Mouse (Mus musculus) fibroblast of lung, adult 2 months (primary cell): ENCODE results near the gene Apbb1.
A peak's percentile ranks its signal among the peaks of the same experiment; 100 is the strongest.

Experiments used
- DNase-seq: peaks from one replicate; pipeline ENCODE4 v3.0.0-alpha.2; 2011; ENCODE audit warnings: low read depth

Gene Apbb1

GRCm38 (mm10) chr7:105570756-105571155 lies 10.7 kb downstream of the Apbb1 start:
- no peak for DNase-seq

- DNase-seq: no peak
Observed at GRCm38 (mm10) chr7:105569512-105570496, 11.6 kb downstream of the Apbb1 start.

GRCm38 (mm10) chr7:105568988-105569471 lies 12.4 kb downstream of the Apbb1 start:
- DNase-seq: no peak

- no peak for DNase-seq
Observed at GRCm38 (mm10) chr7:105568583-105568982, 12.9 kb downstream of the Apbb1 start.

GRCm38 (mm10) chr7:105565071-105565836 lies 16.2 kb downstream of the Apbb1 start:
- DNase-seq: no peak

GRCm38 (mm10) chr7:105563367-105563766 lies 18.1 kb downstream of the Apbb1 start:
- no peak for DNase-seq

GRCm38 (mm10) chr7:105562317-105562716 lies 19.1 kb downstream of the Apbb1 start:
- no peak for DNase-seq

- no peak for DNase-seq
Observed at GRCm38 (mm10) chr7:105559016-105559415, 22.4 kb downstream of the Apbb1 start.

GRCm38 (mm10) chr7:105557671-105558070 lies 23.8 kb downstream of the Apbb1 start:
- DNase-seq: no peak

GRCm38 (mm10) chr7:105556406-105556805 lies 25.0 kb downstream of the Apbb1 start:
- no peak for DNase-seq

- no peak for DNase-seq
Observed at GRCm38 (mm10) chr7:105555571-105555970, 25.9 kb downstream of the Apbb1 start.

GRCm38 (mm10) chr7:105554212-105554942 lies 27.1 kb downstream of the Apbb1 start, which contains the start of gene Smpd1:
TSS of gene Smpd1 (plus strand) at chr7:105554360.
- DNase-seq: peak; percentile 77

- DNase-seq: no peak
Observed at GRCm38 (mm10) chr7:105553456-105554211, 27.8 kb downstream of the Apbb1 start.

- DNase-seq: peak; percentile 69
Observed at GRCm38 (mm10) chr7:105549035-105549434, 32.4 kb downstream of the Apbb1 start.

GRCm38 (mm10) chr7:105547970-105548369 lies 33.5 kb downstream of the Apbb1 start:
- DNase-seq: no peak

GRCm38 (mm10) chr7:105545986-105546385 lies 35.5 kb downstream of the Apbb1 start:
- no peak for DNase-seq

- no peak for DNase-seq
Observed at GRCm38 (mm10) chr7:105534162-105534561, 47.3 kb downstream of the Apbb1 start.

- DNase-seq: no peak
Observed at GRCm38 (mm10) chr7:105528094-105528493, 53.4 kb downstream of the Apbb1 start.

GRCm38 (mm10) chr7:105527306-105527937 lies 54.0 kb downstream of the Apbb1 start:
- no peak for DNase-seq

GRCm38 (mm10) chr7:105524222-105524621 lies 57.2 kb downstream of the Apbb1 start:
- no peak for DNase-seq

GRCm38 (mm10) chr7:105520201-105520600 lies 61.3 kb downstream of the Apbb1 start:
- no peak for DNase-seq
